Mouse (Mus musculus): Measurements from ENCODE around the gene Ptchd3. TPM values are rescaled to one million over a fixed set of nuclear protein-coding genes. Genes with fewer than 3 reads are reported as not detected.

The Ptchd3 gene
- total and polyA plus RNA-seq, 3 experiments, result 0.05 TPM; not detected in 2

GRCm38 (mm10) chr11:121791991-121792390 lies 38.1 kb upstream of the Ptchd3 start:
- DNase-seq (ENCODE audit: low spot score), result no peak
- Histone ChIP-seq H3K4me3 (ENCODE audit: low read depth, low read length) (no peak overlapping the region), H3K9me3 (replicated peaks) (no peaks in the 10 kb centered on the region), H3K36me3 (replicated peaks) (no peaks in the 10 kb centered on the region), H3K4me1 (ENCODE audit: insufficient read depth, low read depth, low read length) (no peaks in the 10 kb centered on the region), H3K27me3 (ENCODE audit: insufficient read depth, low read length) (no peaks in the 10 kb centered on the region; the same call in 1 of the 2 replicates)
- no peak for ATAC-seq (ENCODE audit: extremely low read depth, insufficient number of reproducible peaks, low FRiP score, poor library complexity, severe bottlenecking)
- TF ChIP-seq GATA1 (IDR thresholded peaks at IDR 0.05; ENCODE audit: borderline replicate concordance, low read length), result no peak
- no peak for TF ChIP-seq CTCF (IDR thresholded peaks at IDR 0.05; ENCODE audit: low read depth, low read length)
- no peak for TF ChIP-seq TAL1 (conservative IDR thresholded peaks at IDR 0.05; ENCODE audit: low read depth, low read length)
- TF ChIP-seq GATA2 (IDR thresholded peaks at IDR 0.05; ENCODE audit: borderline replicate concordance, low read depth, low read length), result no peak
- no peak for TF ChIP-seq POLR2AphosphoS5 (IDR thresholded peaks at IDR 0.05; ENCODE audit: insufficient replicate concordance, low read depth, low read length)

- H3K4me1 ChIP-seq (ENCODE audit: insufficient read depth, low read depth, low read length), result no peaks in the 10 kb centered on the region
- H3K36me3 ChIP-seq (replicated peaks), result no peaks in the 10 kb centered on the region
- no peaks in the 10 kb centered on the region for H3K9me3 ChIP-seq (replicated peaks)
- TF ChIP-seq POLR2AphosphoS5 (IDR thresholded peaks at IDR 0.05; ENCODE audit: insufficient replicate concordance, low read depth, low read length) (no peak), GATA1 (IDR thresholded peaks at IDR 0.05; ENCODE audit: borderline replicate concordance, low read length) (no peak), GATA2 (IDR thresholded peaks at IDR 0.05; ENCODE audit: borderline replicate concordance, low read depth, low read length) (no peak), TAL1 (conservative IDR thresholded peaks at IDR 0.05; ENCODE audit: low read depth, low read length) (no peak), CTCF (IDR thresholded peaks at IDR 0.05; ENCODE audit: low read depth, low read length) (no peak)
- H3K4me3 ChIP-seq (ENCODE audit: low read depth, low read length), result no peak overlapping the region
- H3K27me3 ChIP-seq (ENCODE audit: insufficient read depth, low read length), result no peaks in the 10 kb centered on the region; the same call in 1 of the 2 replicates
- DNase-seq (ENCODE audit: low spot score), result no peak
- no peak for ATAC-seq (ENCODE audit: extremely low read depth, insufficient number of reproducible peaks, low FRiP score, poor library complexity, severe bottlenecking)
Observed at GRCm38 (mm10) chr11:121793530-121793929, 36.5 kb upstream of the Ptchd3 start.

DNA sequence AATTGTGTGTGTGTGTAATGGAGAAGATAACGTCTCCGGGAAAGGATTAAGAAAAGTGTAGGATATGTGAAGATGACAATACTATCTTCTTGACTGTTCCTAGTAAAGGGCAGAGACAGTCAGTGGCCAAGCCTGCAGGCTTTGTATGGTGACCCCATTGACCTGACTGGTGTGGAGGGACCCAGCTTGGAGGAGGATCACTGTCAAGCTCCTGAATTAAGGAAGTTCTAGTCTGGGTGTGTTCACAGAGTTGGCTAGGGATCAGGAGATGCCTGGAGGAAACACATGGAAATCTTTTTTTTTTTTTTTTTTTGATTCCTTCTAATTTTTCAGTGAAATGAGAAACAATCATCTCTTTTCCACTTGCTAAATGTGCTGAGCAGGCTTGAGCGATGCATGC lies 35.9 kb upstream of the Ptchd3 start:
- Histone ChIP-seq H3K36me3 (replicated peaks) (no peaks in the 10 kb centered on the region), H3K9me3 (replicated peaks) (no peaks in the 10 kb centered on the region), H3K27me3 (ENCODE audit: insufficient read depth, low read length) (no peaks in the 10 kb centered on the region; the same call in 1 of the 2 replicates), H3K4me1 (ENCODE audit: insufficient read depth, low read depth, low read length) (no peaks in the 10 kb centered on the region), H3K4me3 (ENCODE audit: low read depth, low read length) (no peak overlapping the region)
- ATAC-seq (ENCODE audit: extremely low read depth, insufficient number of reproducible peaks, low FRiP score, poor library complexity, severe bottlenecking) (no peak), DNase-seq (ENCODE audit: low spot score) (no peak)
- TF ChIP-seq TAL1 (conservative IDR thresholded peaks at IDR 0.05; ENCODE audit: low read depth, low read length) (no peak), GATA1 (IDR thresholded peaks at IDR 0.05; ENCODE audit: borderline replicate concordance, low read length) (no peak), POLR2AphosphoS5 (IDR thresholded peaks at IDR 0.05; ENCODE audit: insufficient replicate concordance, low read depth, low read length) (no peak), GATA2 (IDR thresholded peaks at IDR 0.05; ENCODE audit: borderline replicate concordance, low read depth, low read length) (no peak), CTCF (IDR thresholded peaks at IDR 0.05; ENCODE audit: low read depth, low read length) (no peak)

- Histone ChIP-seq H3K36me3 (replicated peaks) (no peaks in the 10 kb centered on the region), H3K27me3 (ENCODE audit: insufficient read depth, low read length) (no peaks in the 10 kb centered on the region; the same call in 1 of the 2 replicates), H3K4me1 (ENCODE audit: insufficient read depth, low read depth, low read length) (no peaks in the 10 kb centered on the region), H3K4me3 (ENCODE audit: low read depth, low read length) (no peak overlapping the region), H3K9me3 (replicated peaks) (no peaks in the 10 kb centered on the region)
- TF ChIP-seq CTCF (IDR thresholded peaks at IDR 0.05; ENCODE audit: low read depth, low read length) (no peak), POLR2AphosphoS5 (IDR thresholded peaks at IDR 0.05; ENCODE audit: insufficient replicate concordance, low read depth, low read length) (no peak), TAL1 (conservative IDR thresholded peaks at IDR 0.05; ENCODE audit: low read depth, low read length) (no peak), GATA1 (IDR thresholded peaks at IDR 0.05; ENCODE audit: borderline replicate concordance, low read length) (no peak), GATA2 (IDR thresholded peaks at IDR 0.05; ENCODE audit: borderline replicate concordance, low read depth, low read length) (no peak)
- DNase-seq (ENCODE audit: low spot score) (no peak), ATAC-seq (ENCODE audit: extremely low read depth, insufficient number of reproducible peaks, low FRiP score, poor library complexity, severe bottlenecking) (no peak)
Observed at GRCm38 (mm10) chr11:121794591-121795199, 35.4 kb upstream of the Ptchd3 start.

GRCm38 (mm10) chr11:121795978-121796377 lies 34.1 kb upstream of the Ptchd3 start:
- TF ChIP-seq POLR2AphosphoS5 (IDR thresholded peaks at IDR 0.05; ENCODE audit: insufficient replicate concordance, low read depth, low read length), result no peak
- TF ChIP-seq GATA2 (IDR thresholded peaks at IDR 0.05; ENCODE audit: borderline replicate concordance, low read depth, low read length), result no peak
- TF ChIP-seq GATA1 (IDR thresholded peaks at IDR 0.05; ENCODE audit: borderline replicate concordance, low read length), result no peak
- no peak for TF ChIP-seq TAL1 (conservative IDR thresholded peaks at IDR 0.05; ENCODE audit: low read depth, low read length)
- H3K4me1 ChIP-seq (ENCODE audit: insufficient read depth, low read depth, low read length), result no peaks in the 10 kb centered on the region

DNA sequence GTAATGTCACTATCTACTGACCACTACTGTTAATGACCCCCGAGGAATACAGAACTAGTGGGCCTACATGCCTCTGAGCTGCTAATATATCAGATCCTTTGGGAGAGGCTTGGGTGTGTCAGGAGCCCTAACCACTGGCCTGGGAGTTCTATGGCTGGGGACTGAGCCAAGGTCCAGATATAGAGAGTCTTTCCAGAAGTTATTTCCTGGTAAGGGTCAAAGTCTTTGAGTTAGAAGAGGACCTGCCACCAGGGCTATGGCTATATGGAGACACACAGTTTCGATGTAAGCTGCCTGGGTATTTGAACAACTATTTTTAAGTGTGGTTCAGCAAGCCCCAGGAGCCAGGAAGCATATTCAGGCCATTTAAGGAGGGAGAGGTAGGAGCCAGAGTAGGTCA lies 31.5 kb upstream of the Ptchd3 start:
- Histone ChIP-seq H3K4me3 (ENCODE audit: low read depth, low read length) (no peak overlapping the region), H3K27me3 (ENCODE audit: insufficient read depth, low read length) (no peaks in the 10 kb centered on the region; the same call in 1 of the 2 replicates), H3K4me1 (ENCODE audit: insufficient read depth, low read depth, low read length) (no peaks in the 10 kb centered on the region), H3K9me3 (replicated peaks) (no peaks in the 10 kb centered on the region), H3K36me3 (replicated peaks) (no peaks in the 10 kb centered on the region)
- DNase-seq (ENCODE audit: low spot score) (no peak), ATAC-seq (ENCODE audit: extremely low read depth, insufficient number of reproducible peaks, low FRiP score, poor library complexity, severe bottlenecking) (no peak; the same call in 1 of the 2 replicates)
- no peak for TF ChIP-seq CTCF (IDR thresholded peaks at IDR 0.05; ENCODE audit: low read depth, low read length)
- no peak for TF ChIP-seq GATA2 (IDR thresholded peaks at IDR 0.05; ENCODE audit: borderline replicate concordance, low read depth, low read length)
- no peak for TF ChIP-seq TAL1 (conservative IDR thresholded peaks at IDR 0.05; ENCODE audit: low read depth, low read length)
- no peak for TF ChIP-seq POLR2AphosphoS5 (IDR thresholded peaks at IDR 0.05; ENCODE audit: insufficient replicate concordance, low read depth, low read length)
- no peak for TF ChIP-seq GATA1 (IDR thresholded peaks at IDR 0.05; ENCODE audit: borderline replicate concordance, low read length)

More at GRCm38 (mm10) chr11:121795978-121796377, 34.1 kb upstream of the Ptchd3 start:
- Histone ChIP-seq H3K27me3 (ENCODE audit: insufficient read depth, low read length) (no peaks in the 10 kb centered on the region; the same call in 1 of the 2 replicates), H3K9me3 (replicated peaks) (no peaks in the 10 kb centered on the region), H3K4me3 (ENCODE audit: low read depth, low read length) (no peak overlapping the region), H3K36me3 (replicated peaks) (no peaks in the 10 kb centered on the region)
- DNase-seq (ENCODE audit: low spot score) (no peak), ATAC-seq (ENCODE audit: extremely low read depth, insufficient number of reproducible peaks, low FRiP score, poor library complexity, severe bottlenecking) (no peak)

Measured in G1E (cell line).